Mouse (Mus musculus): ENCODE data around the gene Gm29776.
A peak's percentile ranks its signal among the peaks of the same experiment; 100 is the strongest.

The Gm29776 gene

GRCm38 (mm10) chr14:54734004-54734403 lies 35.4 kb upstream of the Gm29776 start:
- H3K4me3 ChIP-seq (replicated peaks; ENCODE audit: low read length): no peak overlapping the region
- peaks cover 1% of the 10 kb centered on the region; the same call in 1 of the 2 replicates for H3K4me1 ChIP-seq (replicated peaks; ENCODE audit: low read depth, low read length)
- H3K27me3 ChIP-seq (ENCODE audit: insufficient read depth, low read length): 0 out of 2 replicates have a peak, but pooled peaks cover 11% of the 10 kb centered on the region
- no peaks in the 10 kb centered on the region for H3K36me3 ChIP-seq (ENCODE audit: insufficient read depth, low read length)
- no peak for TF ChIP-seq POU5F1 (IDR thresholded peaks at IDR 0.05; ENCODE audit: borderline replicate concordance, low read length)
- TF ChIP-seq CTCF (conservative IDR thresholded peaks at IDR 0.05; ENCODE audit: low read length): no peak
- no peak for TF ChIP-seq NANOG (IDR thresholded peaks at IDR 0.05; ENCODE audit: borderline replicate concordance, low read length)
- no peaks in the 10 kb centered on the region for H3K9me3 ChIP-seq (ENCODE audit: low read length)

GRCm38 (mm10) chr14:54732206-54732605 lies 33.6 kb upstream of the Gm29776 start:
- H3K4me3 ChIP-seq (replicated peaks; ENCODE audit: low read length): no peak overlapping the region
- no peaks in the 10 kb centered on the region for H3K9me3 ChIP-seq (ENCODE audit: low read length)
- 0 out of 2 replicates have a peak, but pooled peaks cover 11% of the 10 kb centered on the region for H3K27me3 ChIP-seq (ENCODE audit: insufficient read depth, low read length)
- peaks cover 4% of the 10 kb centered on the region; the same call in 1 of the 2 replicates for H3K4me1 ChIP-seq (replicated peaks; ENCODE audit: low read depth, low read length)
- H3K36me3 ChIP-seq (ENCODE audit: insufficient read depth, low read length): no peaks in the 10 kb centered on the region
- TF ChIP-seq CTCF (conservative IDR thresholded peaks at IDR 0.05; ENCODE audit: low read length): no peak
- no peak for TF ChIP-seq POU5F1 (IDR thresholded peaks at IDR 0.05; ENCODE audit: borderline replicate concordance, low read length)
- no peak for TF ChIP-seq NANOG (IDR thresholded peaks at IDR 0.05; ENCODE audit: borderline replicate concordance, low read length)

GRCm38 (mm10) chr14:54730305-54730704 lies 31.7 kb upstream of the Gm29776 start:
- Histone ChIP-seq H3K9me3 (ENCODE audit: low read length) (peaks cover 17% of the 10 kb centered on the region), H3K27me3 (ENCODE audit: insufficient read depth, low read length) (0 out of 2 replicates have a peak, but pooled peaks cover 11% of the 10 kb centered on the region), H3K4me1 (replicated peaks; ENCODE audit: low read depth, low read length) (peaks cover 4% of the 10 kb centered on the region; the same call in 1 of the 2 replicates), H3K4me3 (replicated peaks; ENCODE audit: low read length) (no peak overlapping the region), H3K36me3 (ENCODE audit: insufficient read depth, low read length) (no peaks in the 10 kb centered on the region)
- TF ChIP-seq NANOG (IDR thresholded peaks at IDR 0.05; ENCODE audit: borderline replicate concordance, low read length): no peak
- TF ChIP-seq CTCF (conservative IDR thresholded peaks at IDR 0.05; ENCODE audit: low read length): no peak
- no peak for TF ChIP-seq POU5F1 (IDR thresholded peaks at IDR 0.05; ENCODE audit: borderline replicate concordance, low read length)

GRCm38 (mm10) chr14:54728823-54729653 lies 30.4 kb upstream of the Gm29776 start:
- H3K27me3 ChIP-seq (ENCODE audit: insufficient read depth, low read length): 0 out of 2 replicates have a peak, but pooled peaks cover 11% of the 10 kb centered on the region
- TF ChIP-seq NANOG (IDR thresholded peaks at IDR 0.05; ENCODE audit: borderline replicate concordance, low read length) (no peak), CTCF (conservative IDR thresholded peaks at IDR 0.05; ENCODE audit: low read length) (no peak), POU5F1 (IDR thresholded peaks at IDR 0.05; ENCODE audit: borderline replicate concordance, low read length) (no peak)
- H3K36me3 ChIP-seq (ENCODE audit: insufficient read depth, low read length): no peaks in the 10 kb centered on the region
- H3K4me1 ChIP-seq (replicated peaks; ENCODE audit: low read depth, low read length): peaks cover 4% of the 10 kb centered on the region; the same call in 1 of the 2 replicates
- peaks cover 28% of the 10 kb centered on the region for H3K9me3 ChIP-seq (ENCODE audit: low read length)
- H3K4me3 ChIP-seq (replicated peaks; ENCODE audit: low read length): 0 out of 2 replicates have a peak overlapping the region, but pooled peaks have one; percentile 13

GRCm38 (mm10) chr14:54727565-54727964 lies 28.9 kb upstream of the Gm29776 start:
- no peak for TF ChIP-seq POU5F1 (IDR thresholded peaks at IDR 0.05; ENCODE audit: borderline replicate concordance, low read length)
- no peak for TF ChIP-seq CTCF (conservative IDR thresholded peaks at IDR 0.05; ENCODE audit: low read length)
- no peak for TF ChIP-seq NANOG (IDR thresholded peaks at IDR 0.05; ENCODE audit: borderline replicate concordance, low read length)

GRCm38 (mm10) chr14:54724049-54724448 lies 25.4 kb upstream of the Gm29776 start:
- Histone ChIP-seq H3K27me3 (ENCODE audit: insufficient read depth, low read length) (no peaks in the 10 kb centered on the region), H3K36me3 (ENCODE audit: insufficient read depth, low read length) (no peaks in the 10 kb centered on the region), H3K9me3 (ENCODE audit: low read length) (peaks cover 28% of the 10 kb centered on the region), H3K4me1 (replicated peaks; ENCODE audit: low read depth, low read length) (peaks cover 9% of the 10 kb centered on the region; the same call in 1 of the 2 replicates), H3K4me3 (replicated peaks; ENCODE audit: low read length) (no peak overlapping the region)
- TF ChIP-seq NANOG (IDR thresholded peaks at IDR 0.05; ENCODE audit: borderline replicate concordance, low read length) (no peak), CTCF (conservative IDR thresholded peaks at IDR 0.05; ENCODE audit: low read length) (no peak), POU5F1 (IDR thresholded peaks at IDR 0.05; ENCODE audit: borderline replicate concordance, low read length) (no peak)

More at GRCm38 (mm10) chr14:54727565-54727964, 28.9 kb upstream of the Gm29776 start:
- H3K36me3 ChIP-seq (ENCODE audit: insufficient read depth, low read length): no peaks in the 10 kb centered on the region
- peaks cover 28% of the 10 kb centered on the region for H3K9me3 ChIP-seq (ENCODE audit: low read length)
- H3K27me3 ChIP-seq (ENCODE audit: insufficient read depth, low read length): 0 out of 2 replicates have a peak, but pooled peaks cover 7% of the 10 kb centered on the region
- H3K4me1 ChIP-seq (replicated peaks; ENCODE audit: low read depth, low read length): peaks cover 7% of the 10 kb centered on the region; the same call in 1 of the 2 replicates
- H3K4me3 ChIP-seq (replicated peaks; ENCODE audit: low read length): no peak overlapping the region

GRCm38 (mm10) chr14:54721711-54722110 lies 23.1 kb upstream of the Gm29776 start:
- 0 out of 2 replicates have a peak, but pooled peaks cover 5% of the 10 kb centered on the region for H3K4me1 ChIP-seq (replicated peaks; ENCODE audit: low read depth, low read length)
- H3K4me3 ChIP-seq (replicated peaks; ENCODE audit: low read length): no peak overlapping the region
- peaks cover 24% of the 10 kb centered on the region for H3K9me3 ChIP-seq (ENCODE audit: low read length)
- H3K36me3 ChIP-seq (ENCODE audit: insufficient read depth, low read length): no peaks in the 10 kb centered on the region
- no peak for TF ChIP-seq POU5F1 (IDR thresholded peaks at IDR 0.05; ENCODE audit: borderline replicate concordance, low read length)
- no peak for TF ChIP-seq NANOG (IDR thresholded peaks at IDR 0.05; ENCODE audit: borderline replicate concordance, low read length)
- no peak for TF ChIP-seq CTCF (conservative IDR thresholded peaks at IDR 0.05; ENCODE audit: low read length)
- no peaks in the 10 kb centered on the region for H3K27me3 ChIP-seq (ENCODE audit: insufficient read depth, low read length)

- no peaks in the 10 kb centered on the region for H3K36me3 ChIP-seq (ENCODE audit: insufficient read depth, low read length)
Observed at GRCm38 (mm10) chr14:54720654-54721350, 22.2 kb upstream of the Gm29776 start.

More at GRCm38 (mm10) chr14:54720654-54721350, 22.2 kb upstream of the Gm29776 start:
- H3K9me3 ChIP-seq (ENCODE audit: low read length): peaks cover 23% of the 10 kb centered on the region
- no peaks in the 10 kb centered on the region for H3K27me3 ChIP-seq (ENCODE audit: insufficient read depth, low read length)
- TF ChIP-seq POU5F1 (IDR thresholded peaks at IDR 0.05; ENCODE audit: borderline replicate concordance, low read length): no peak
- no peak for TF ChIP-seq CTCF (conservative IDR thresholded peaks at IDR 0.05; ENCODE audit: low read length)
- TF ChIP-seq NANOG (IDR thresholded peaks at IDR 0.05; ENCODE audit: borderline replicate concordance, low read length): no peak
- H3K4me1 ChIP-seq (replicated peaks; ENCODE audit: low read depth, low read length): peaks cover 5% of the 10 kb centered on the region; the same call in 1 of the 2 replicates
- no peak overlapping the region for H3K4me3 ChIP-seq (replicated peaks; ENCODE audit: low read length)
